In the genomic region with DNA sequence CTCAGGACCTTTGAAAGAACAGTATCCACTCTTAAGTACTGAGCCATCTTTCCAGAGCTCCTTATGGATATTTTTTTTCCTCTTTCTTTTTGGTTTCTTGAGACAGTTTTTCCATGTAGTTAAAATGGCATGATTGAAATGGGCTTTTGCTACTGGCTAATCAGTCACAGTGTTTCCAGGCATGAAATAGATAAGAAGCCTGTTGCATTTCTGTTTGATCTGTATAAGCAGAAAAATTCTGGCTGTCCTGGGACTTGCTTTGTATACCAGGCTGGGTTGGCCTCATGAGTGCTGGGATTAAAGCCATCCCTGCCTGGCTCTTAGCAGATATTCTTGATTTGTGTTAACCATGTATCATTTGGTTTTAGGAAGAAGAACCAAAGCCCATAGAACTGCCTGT, we compare ENCODE assay signal across 20 mouse cellular contexts.
"Had no signal": no experiment of that assay in that cellular context is flagged by ENCODE, and none has a peak within 500 bp of the region (broad histone marks: within the 10 kb centered on the region; RNA-seq: fewer than 3 reads in every experiment).

No protein-coding gene starts in this region.

- DNase-seq: kidney, adult 18-20 months; kidney, adult 9 months; kidney, postnatal 14 days; kidney, postnatal 4 days; layer of hippocampus, adult 9-11 months; lung, adult 18-20 months; lung, postnatal 14 days; lung, postnatal 4 days; right cerebral cortex, adult 18-20 months; right cerebral cortex, postnatal 14 days; right cerebral cortex, postnatal 4 days; thymus, postnatal 25 days had no signal

- H3K4me2 ChIP-seq: lung, embryonic 15.5 days; midbrain, embryonic 13.5 days; neural tube, embryonic 12.5 days; neural tube, embryonic 15.5 days had no signal

- H3K27me3 ChIP-seq: lung, embryonic 15.5 days; midbrain, embryonic 13.5 days; neural tube, embryonic 12.5 days; neural tube, embryonic 15.5 days had no signal

- H3K4me1 ChIP-seq: lung, embryonic 15.5 days; midbrain, embryonic 10.5 days; midbrain, embryonic 13.5 days; neural tube, embryonic 12.5 days; neural tube, embryonic 15.5 days had no signal

- H3K27ac ChIP-seq: lung, embryonic 15.5 days; midbrain, embryonic 10.5 days; midbrain, embryonic 13.5 days; neural tube, embryonic 12.5 days; neural tube, embryonic 15.5 days; stomach, postnatal 0 days had no signal

- ATAC-seq: inflammation-experienced regulatory T-cells, adult 6 months; intestine, embryonic 16.5 days; midbrain, embryonic 13.5 days had no signal

- H3K9me3 ChIP-seq: lung, embryonic 15.5 days; midbrain, embryonic 10.5 days; midbrain, embryonic 13.5 days; neural tube, embryonic 12.5 days; neural tube, embryonic 15.5 days had no signal

- H3K9ac ChIP-seq: lung, embryonic 15.5 days; midbrain, embryonic 13.5 days; neural tube, embryonic 12.5 days; neural tube, embryonic 15.5 days had no signal

- H3K4me3 ChIP-seq: lung, embryonic 15.5 days; midbrain, embryonic 10.5 days; midbrain, embryonic 13.5 days; neural tube, embryonic 12.5 days; neural tube, embryonic 15.5 days had no signal
